Mouse (Mus musculus): ENCODE data around the gene Mapkbp1. TPM values are rescaled to one million over a fixed set of nuclear protein-coding genes. Genes with fewer than 3 reads are reported as not detected.

The Mapkbp1 gene
- polyA plus RNA-seq, 1 experiment from 2014 or later, result 2.5 TPM

- no peak overlapping the region for H3K9ac ChIP-seq (replicated peaks; ENCODE audit: low read length)
- 61% methylated on average over 14 of the region's 14 CpGs for WGBS
- no peak for DNase-seq (ENCODE audit: low spot score)
- peaks cover 3% of the 10 kb centered on the region; the same call in 1 of the 2 replicates for H3K36me3 ChIP-seq (replicated peaks; ENCODE audit: control insufficient read depth, insufficient read depth, low read depth, low read length)
- H3K27me3 ChIP-seq (ENCODE audit: control insufficient read depth, insufficient read depth, low read length), result no peaks in the 10 kb centered on the region
- no peaks in the 10 kb centered on the region for H3K4me1 ChIP-seq (ENCODE audit: control insufficient read depth, insufficient read depth, low read length)
- H3K27ac ChIP-seq (replicated peaks; ENCODE audit: low read depth, low read length), result no peak overlapping the region
- no peak for ATAC-seq (replicated peaks; ENCODE audit: insufficient number of reproducible peaks, low FRiP score, low TSS enrichment, low read depth)
- no peak overlapping the region for H3K4me3 ChIP-seq (ENCODE audit: low read depth, low read length)
- H3K9me3 ChIP-seq (replicated peaks; ENCODE audit: control insufficient read depth, low read length), result no peaks in the 10 kb centered on the region
- no peak overlapping the region for H3K4me2 ChIP-seq (ENCODE audit: low read depth, low read length)
Measured at GRCm38 (mm10) chr2:120046486-120047310, 74.2 kb downstream of the Mapkbp1 start.

DNA sequence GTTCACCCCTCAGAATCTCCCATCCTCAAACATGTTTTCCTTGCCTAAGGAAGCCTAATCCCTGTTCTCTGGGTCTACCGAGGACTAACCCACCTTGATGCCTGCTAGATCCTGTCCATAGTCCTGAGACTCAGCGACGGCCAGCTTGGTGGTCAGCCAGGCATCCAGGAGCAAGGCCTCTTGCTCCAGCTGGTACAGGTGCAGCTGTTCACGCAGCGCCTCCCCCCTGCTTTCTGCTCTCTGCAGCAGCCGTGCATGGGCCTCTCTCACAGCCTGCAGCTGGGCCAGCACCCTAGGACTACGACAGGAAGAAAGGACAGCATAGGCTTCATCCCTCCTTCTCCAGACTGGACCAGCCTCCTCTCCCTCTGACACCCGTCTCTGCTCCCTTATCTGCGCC, 75.7 kb downstream of the Mapkbp1 start:
- ATAC-seq (replicated peaks; ENCODE audit: insufficient number of reproducible peaks, low FRiP score, low TSS enrichment, low read depth) (no peak), DNase-seq (ENCODE audit: low spot score) (no peak)
- H3K27me3 ChIP-seq (ENCODE audit: control insufficient read depth, insufficient read depth, low read length), result no peaks in the 10 kb centered on the region
- no peaks in the 10 kb centered on the region for H3K4me1 ChIP-seq (ENCODE audit: control insufficient read depth, insufficient read depth, low read length)
- no peak overlapping the region for H3K4me3 ChIP-seq (ENCODE audit: low read depth, low read length)
- H3K4me2 ChIP-seq (ENCODE audit: low read depth, low read length), result no peak overlapping the region
- 76% methylated on average over 9 of the region's 9 CpGs for WGBS
- no peaks in the 10 kb centered on the region for H3K36me3 ChIP-seq (replicated peaks; ENCODE audit: control insufficient read depth, insufficient read depth, low read depth, low read length)
- H3K9me3 ChIP-seq (replicated peaks; ENCODE audit: control insufficient read depth, low read length), result no peaks in the 10 kb centered on the region
- no peak overlapping the region for H3K9ac ChIP-seq (replicated peaks; ENCODE audit: low read length)
- H3K27ac ChIP-seq (replicated peaks; ENCODE audit: low read depth, low read length), result no peak overlapping the region

GRCm38 (mm10) chr2:120049632-120050274, 77.3 kb downstream of the Mapkbp1 start:
- no peak overlapping the region for H3K4me2 ChIP-seq (ENCODE audit: low read depth, low read length)
- no peak overlapping the region for H3K27ac ChIP-seq (replicated peaks; ENCODE audit: low read depth, low read length)
- H3K4me3 ChIP-seq (ENCODE audit: low read depth, low read length), result no peak overlapping the region
- DNase-seq (ENCODE audit: low spot score) (peak; percentile 53), ATAC-seq (replicated peaks; ENCODE audit: insufficient number of reproducible peaks, low FRiP score, low TSS enrichment, low read depth) (peak; percentile 61; the same call in 1 of the 2 replicates)
- WGBS, result 60% methylated on average over 10 of the region's 10 CpGs
- H3K36me3 ChIP-seq (replicated peaks; ENCODE audit: control insufficient read depth, insufficient read depth, low read depth, low read length), result no peaks in the 10 kb centered on the region
- H3K4me1 ChIP-seq (ENCODE audit: control insufficient read depth, insufficient read depth, low read length), result no peaks in the 10 kb centered on the region
- no peaks in the 10 kb centered on the region for H3K9me3 ChIP-seq (replicated peaks; ENCODE audit: control insufficient read depth, low read length)
- no peaks in the 10 kb centered on the region for H3K27me3 ChIP-seq (ENCODE audit: control insufficient read depth, insufficient read depth, low read length)
- H3K9ac ChIP-seq (replicated peaks; ENCODE audit: low read length), result no peak overlapping the region

DNA sequence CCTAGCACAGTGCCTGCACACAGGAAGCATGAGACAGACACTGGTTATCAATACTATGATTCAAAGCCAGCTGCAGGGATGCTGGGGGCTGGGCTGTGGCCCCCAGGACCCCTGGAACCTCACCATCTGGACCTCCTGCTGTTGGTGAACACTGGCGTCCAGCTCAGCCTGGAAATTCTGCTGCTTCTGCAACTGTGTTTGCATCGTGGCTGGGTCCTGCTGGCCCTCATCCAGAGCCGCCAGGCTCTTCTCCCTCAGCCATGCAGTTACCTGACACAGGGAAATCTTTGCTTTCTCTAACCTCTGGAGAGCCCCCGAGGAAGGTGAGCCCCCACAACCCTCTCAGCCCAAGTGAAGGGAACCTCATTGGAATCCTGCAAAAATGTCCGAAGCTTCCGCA, 78.9 kb downstream of the Mapkbp1 start:
- Histone ChIP-seq H3K27ac (replicated peaks; ENCODE audit: low read depth, low read length) (no peak overlapping the region), H3K36me3 (replicated peaks; ENCODE audit: control insufficient read depth, insufficient read depth, low read depth, low read length) (no peaks in the 10 kb centered on the region), H3K4me1 (ENCODE audit: control insufficient read depth, insufficient read depth, low read length) (no peaks in the 10 kb centered on the region), H3K27me3 (ENCODE audit: control insufficient read depth, insufficient read depth, low read length) (no peaks in the 10 kb centered on the region), H3K9me3 (replicated peaks; ENCODE audit: control insufficient read depth, low read length) (no peaks in the 10 kb centered on the region), H3K4me3 (ENCODE audit: low read depth, low read length) (no peak overlapping the region), H3K4me2 (ENCODE audit: low read depth, low read length) (no peak overlapping the region), H3K9ac (replicated peaks; ENCODE audit: low read length) (no peak overlapping the region)
- no peak for ATAC-seq (replicated peaks; ENCODE audit: insufficient number of reproducible peaks, low FRiP score, low TSS enrichment, low read depth)
- 59% methylated on average over 6 of the region's 6 CpGs for WGBS
- no peak for DNase-seq (ENCODE audit: low spot score)

GRCm38 (mm10) chr2:120054771-120055552, 82.5 kb downstream of the Mapkbp1 start:
- Histone ChIP-seq H3K4me3 (ENCODE audit: low read depth, low read length) (no peak overlapping the region), H3K9me3 (replicated peaks; ENCODE audit: control insufficient read depth, low read length) (no peaks in the 10 kb centered on the region), H3K27ac (replicated peaks; ENCODE audit: low read depth, low read length) (no peak overlapping the region), H3K9ac (replicated peaks; ENCODE audit: low read length) (no peak overlapping the region), H3K36me3 (replicated peaks; ENCODE audit: control insufficient read depth, insufficient read depth, low read depth, low read length) (no peaks in the 10 kb centered on the region), H3K4me2 (ENCODE audit: low read depth, low read length) (no peak overlapping the region), H3K27me3 (ENCODE audit: control insufficient read depth, insufficient read depth, low read length) (no peaks in the 10 kb centered on the region), H3K4me1 (ENCODE audit: control insufficient read depth, insufficient read depth, low read length) (no peaks in the 10 kb centered on the region)
- DNase-seq (ENCODE audit: low spot score) (no peak), ATAC-seq (replicated peaks; ENCODE audit: insufficient number of reproducible peaks, low FRiP score, low TSS enrichment, low read depth) (no peak)
- 89% methylated on average over 12 of the region's 12 CpGs for WGBS

- Histone ChIP-seq H3K9ac (replicated peaks; ENCODE audit: low read length) (no peak overlapping the region), H3K27ac (replicated peaks; ENCODE audit: low read depth, low read length) (no peak overlapping the region), H3K4me3 (ENCODE audit: low read depth, low read length) (no peak overlapping the region), H3K27me3 (ENCODE audit: control insufficient read depth, insufficient read depth, low read length) (no peaks in the 10 kb centered on the region), H3K9me3 (replicated peaks; ENCODE audit: control insufficient read depth, low read length) (no peaks in the 10 kb centered on the region), H3K36me3 (replicated peaks; ENCODE audit: control insufficient read depth, insufficient read depth, low read depth, low read length) (no peaks in the 10 kb centered on the region), H3K4me1 (ENCODE audit: control insufficient read depth, insufficient read depth, low read length) (no peaks in the 10 kb centered on the region), H3K4me2 (ENCODE audit: low read depth, low read length) (no peak overlapping the region)
- DNase-seq (ENCODE audit: low spot score) (no peak), ATAC-seq (replicated peaks; ENCODE audit: insufficient number of reproducible peaks, low FRiP score, low TSS enrichment, low read depth) (no peak)
- 90% methylated on average over 10 of the region's 10 CpGs for WGBS
Measured at GRCm38 (mm10) chr2:120055923-120056322, 83.4 kb downstream of the Mapkbp1 start.

- Histone ChIP-seq H3K4me2 (ENCODE audit: low read depth, low read length) (no peak overlapping the region; the same call in 1 of the 2 replicates), H3K36me3 (replicated peaks; ENCODE audit: control insufficient read depth, insufficient read depth, low read depth, low read length) (no peaks in the 10 kb centered on the region), H3K4me3 (ENCODE audit: low read depth, low read length) (no peak overlapping the region), H3K9ac (replicated peaks; ENCODE audit: low read length) (no peak overlapping the region), H3K9me3 (replicated peaks; ENCODE audit: control insufficient read depth, low read length) (no peaks in the 10 kb centered on the region), H3K27me3 (ENCODE audit: control insufficient read depth, insufficient read depth, low read length) (no peaks in the 10 kb centered on the region), H3K27ac (replicated peaks; ENCODE audit: low read depth, low read length) (no peak overlapping the region), H3K4me1 (ENCODE audit: control insufficient read depth, insufficient read depth, low read length) (no peaks in the 10 kb centered on the region)
- ATAC-seq (replicated peaks; ENCODE audit: insufficient number of reproducible peaks, low FRiP score, low TSS enrichment, low read depth) (no peak), DNase-seq (ENCODE audit: low spot score) (no peak)
- 79% methylated on average over 4 of the region's 4 CpGs for WGBS
Measured at GRCm38 (mm10) chr2:120058818-120059217, 86.3 kb downstream of the Mapkbp1 start.
